Mouse (Mus musculus) megakaryocyte, embryonic 14.5 days (primary cell): ENCODE data around the gene Prss33.

Experiments
- FLI1 ChIP-seq: IDR thresholded peaks from 2 replicates; pipeline ENCODE4 v1.6.1; 2012; ENCODE audit warnings: low read length, inconsistent platforms, mixed read lengths
- GATA1 ChIP-seq: IDR thresholded peaks from 3 replicates; pipeline ENCODE4 v1.6.1; 2012; ENCODE audit warnings: mixed read lengths, low read length, inconsistent platforms, borderline replicate concordance

DNA sequence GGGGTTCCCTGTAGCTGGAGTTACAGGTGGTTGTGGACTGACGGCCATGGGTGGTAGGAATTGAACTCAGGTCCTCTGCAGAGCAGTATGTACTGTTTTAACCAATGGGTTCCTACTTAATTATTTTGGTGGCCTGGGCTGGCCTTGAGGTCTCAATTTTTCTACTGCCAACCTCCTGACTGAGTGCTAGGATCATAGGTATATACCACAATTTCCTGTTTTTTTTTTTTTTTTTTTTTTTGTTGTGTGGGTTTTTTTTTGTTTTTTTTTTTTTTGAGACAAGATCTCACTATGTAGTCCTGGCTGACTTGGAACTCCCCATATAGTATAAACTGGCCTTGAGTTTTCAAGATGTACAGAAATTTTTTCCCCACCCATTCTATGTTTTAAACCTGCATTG is 4.7 kb downstream of the Prss33 start:
- TF ChIP-seq GATA1 (no peak), FLI1 (no peak)
